Mouse (Mus musculus): ENCODE measurements at regions not wholly inside any gene's neighbourhood (a gene's known extent, or its start where the extent isn't known, plus 50 kb on each side); places are given as distances from the start of the nearest gene placed in this dataset.
A peak's percentile ranks its signal among the peaks of the same experiment; 100 is the strongest.

GRCm38 (mm10) chr14:98747159-98747775, 246.9 kb downstream of the Rpl36a-ps1 start:
- DNase-seq (ENCODE audit: low read depth, low spot score): peak; percentile 39

GRCm38 (mm10) chr14:98730375-98730774, 263.7 kb downstream of the Rpl36a-ps1 start:
- DNase-seq (ENCODE audit: low read depth, low spot score): no peak

GRCm38 (mm10) chr14:98728863-98729262, 265.3 kb downstream of the Rpl36a-ps1 start:
- DNase-seq (ENCODE audit: low read depth, low spot score): no peak

- no peak for DNase-seq (ENCODE audit: low read depth, low spot score)
Measured at GRCm38 (mm10) chr14:98722481-98722880, 271.6 kb downstream of the Rpl36a-ps1 start.

- DNase-seq (ENCODE audit: low read depth, low spot score): no peak
Measured at GRCm38 (mm10) chr14:98721033-98721432, 273.1 kb downstream of the Rpl36a-ps1 start.

GRCm38 (mm10) chr14:98708045-98708444, 286.1 kb downstream of the Rpl36a-ps1 start:
- peak; percentile 49 for DNase-seq (ENCODE audit: low read depth, low spot score)

- no peak for DNase-seq (ENCODE audit: low read depth, low spot score)
Measured at GRCm38 (mm10) chr14:98707574-98707973, 286.5 kb downstream of the Rpl36a-ps1 start.

- DNase-seq (ENCODE audit: low read depth, low spot score): no peak
Measured at GRCm38 (mm10) chr14:98703289-98703688, 290.8 kb downstream of the Rpl36a-ps1 start.

- DNase-seq (ENCODE audit: low read depth, low spot score): no peak
Measured at GRCm38 (mm10) chr14:98656533-98656932, 337.6 kb downstream of the Rpl36a-ps1 start.

- no peak for DNase-seq (ENCODE audit: low read depth, low spot score)
Measured at GRCm38 (mm10) chr14:98654191-98654809, 339.8 kb downstream of the Rpl36a-ps1 start.

GRCm38 (mm10) chr14:98651221-98651620, 342.9 kb downstream of the Rpl36a-ps1 start:
- no peak for DNase-seq (ENCODE audit: low read depth, low spot score)

- no peak for DNase-seq (ENCODE audit: low read depth, low spot score)
Measured at GRCm38 (mm10) chr14:98650520-98650919, 343.6 kb downstream of the Rpl36a-ps1 start.

GRCm38 (mm10) chr14:98647614-98648013, 346.5 kb downstream of the Rpl36a-ps1 start:
- no peak for DNase-seq (ENCODE audit: low read depth, low spot score)

- no peak for DNase-seq (ENCODE audit: low read depth, low spot score)
Measured at GRCm38 (mm10) chr14:98643756-98644155, 350.4 kb downstream of the Rpl36a-ps1 start.

GRCm38 (mm10) chr14:98642661-98643331, 351.3 kb downstream of the Rpl36a-ps1 start:
- DNase-seq (ENCODE audit: low read depth, low spot score): no peak

- DNase-seq (ENCODE audit: low read depth, low spot score): no peak
Measured at GRCm38 (mm10) chr14:98629026-98629425, 365.1 kb downstream of the Rpl36a-ps1 start.

GRCm38 (mm10) chr14:98626476-98626875, 367.6 kb downstream of the Rpl36a-ps1 start:
- peak; percentile 19 for DNase-seq (ENCODE audit: low read depth, low spot score)

- no peak for DNase-seq (ENCODE audit: low read depth, low spot score)
Measured at GRCm38 (mm10) chr14:98625867-98626266, 368.3 kb downstream of the Rpl36a-ps1 start.

GRCm38 (mm10) chr14:98605772-98606171, 388.3 kb downstream of the Rpl36a-ps1 start:
- DNase-seq (ENCODE audit: low read depth, low spot score): no peak

- no peak for DNase-seq (ENCODE audit: low read depth, low spot score)
Measured at GRCm38 (mm10) chr14:98596252-98596651, 397.9 kb downstream of the Rpl36a-ps1 start.

- DNase-seq (ENCODE audit: low read depth, low spot score): peak; percentile 57
Measured at GRCm38 (mm10) chr14:98589846-98590245, 404.3 kb downstream of the Rpl36a-ps1 start.

GRCm38 (mm10) chr14:98571644-98572043, 402.1 kb upstream of the Dach1 start:
- no peak for DNase-seq (ENCODE audit: low read depth, low spot score)

GRCm38 (mm10) chr14:98562002-98562401, 392.4 kb upstream of the Dach1 start:
- no peak for DNase-seq (ENCODE audit: low read depth, low spot score)
